Mouse (Mus musculus): ENCODE results near the gene Hist1h2bc.

- no peak for TF ChIP-seq CTCF (IDR thresholded peaks at IDR 0.05)
- no peak for TF ChIP-seq EP300 (IDR thresholded peaks at IDR 0.05; ENCODE audit: insufficient read depth, low read depth, low read length)
- no peak for TF ChIP-seq POLR2A (IDR thresholded peaks at IDR 0.05; ENCODE audit: insufficient read depth, low read depth, low read length)
Measured at GRCm38 (mm10) chr13:23695514-23695913, 11.5 kb downstream of the Hist1h2bc start, which contains the start of gene Hist1h1t.
